Mouse (Mus musculus) limb, embryonic 11.5 days (tissue): ENCODE results near the gene Vdr. TPM values are rescaled to one million over a fixed set of nuclear protein-coding genes. Genes with fewer than 3 reads are reported as not detected.

Experiments
- ATAC-seq: fragments of 200-750 bp; cut with Nextera tagmentation; 2 replicates; pipeline ENCODE4 v1.8.0; 2017; ENCODE audit warnings: low read depth; ENCODE audit not compliant: insufficient number of reproducible peaks, low FRiP score, low TSS enrichment
- DNase-seq: peaks from one replicate; pipeline ENCODE4 v3.0.0-alpha.2; 2015; ENCODE audit warnings: low spot score
- H3K27ac ChIP-seq: fragments of 300-500 bp; sonication (generic); replicated peaks from 2 replicates; pipeline ENCODE4 v1.5.1; 2014; ENCODE audit warnings: low read depth, mild to moderate bottlenecking, low read length
- H3K27me3 ChIP-seq: fragments of 300-500 bp; sonication (generic); 2 replicates; pipeline ENCODE4 v1.6.1; 2014; ENCODE audit warnings: mild to moderate bottlenecking, low read length, mixed read lengths; ENCODE audit not compliant: control insufficient read depth, insufficient read depth
- H3K36me3 ChIP-seq: fragments of 300-500 bp; sonication (generic); 2 replicates; pipeline ENCODE4 v1.6.1; 2014; ENCODE audit warnings: mild to moderate bottlenecking, low read length, moderate library complexity, mixed read lengths; ENCODE audit not compliant: control insufficient read depth, insufficient read depth
- H3K4me1 ChIP-seq: fragments of 300-500 bp; sonication (generic); 2 replicates; pipeline ENCODE4 v1.6.1; 2014; ENCODE audit warnings: low read length, mixed read lengths; ENCODE audit not compliant: control insufficient read depth, insufficient read depth
- H3K4me2 ChIP-seq: fragments of 300-500 bp; sonication (generic); 2 replicates; pipeline ENCODE4 v1.6.1; 2014; ENCODE audit warnings: low read depth, mild to moderate bottlenecking, moderate library complexity; ENCODE audit not compliant: severe bottlenecking
- H3K4me3 ChIP-seq: fragments of 300-500 bp; sonication (generic); 2 replicates; pipeline ENCODE4 v1.5.1; 2014; ENCODE audit warnings: low read depth, low read length
- H3K9ac ChIP-seq: fragments of 300-500 bp; sonication (generic); 2 replicates; pipeline ENCODE4 v1.6.1; 2014; ENCODE audit warnings: mild to moderate bottlenecking, low read length
- H3K9me3 ChIP-seq: fragments of 300-500 bp; sonication (generic); 2 replicates; pipeline ENCODE4 v1.6.1; 2016; ENCODE audit warnings: low read length; ENCODE audit not compliant: control insufficient read depth
- WGBS: fragments of 180-500 bp; shearing (Covaris S2); extraction: QIAGEN DNeasy Blood & Tissue Kit; methylation state at CpG from one replicate; pipeline ENCODE4 v1.1.7; 2014; 5-methylcytosine and 5-hydroxymethylcytosine counted together
- polyA plus RNA-seq: library from polyadenylated mRNA; unstranded; fragments of >200 nt; fragmentation: Nextera tagmentation; extraction: Ambion mirVana; gene quantifications from 2 replicates; pipeline ENCODE4 v1.2.1, GENCODE M21; 2014

The Vdr gene
- polyA plus RNA-seq, 1 experiment from 2014 or later = 0.25 TPM

GRCm38 (mm10) chr15:97948720-97949119 lies 38.3 kb upstream of the Vdr start:
- no peak for ATAC-seq
- no peaks in the 10 kb centered on the region for H3K27me3 ChIP-seq
- H3K9ac ChIP-seq = no peak overlapping the region
- H3K4me2 ChIP-seq = no peak overlapping the region
- no peak overlapping the region for H3K4me3 ChIP-seq
- H3K4me1 ChIP-seq = peaks cover 4% of the 10 kb centered on the region
- DNase-seq = no peak
- H3K36me3 ChIP-seq = no peaks in the 10 kb centered on the region
- no peaks in the 10 kb centered on the region for H3K9me3 ChIP-seq
- no peak overlapping the region for H3K27ac ChIP-seq
- 36% methylated on average over 7 of the region's 7 CpGs for WGBS

- 69% methylated on average over 11 of the region's 11 CpGs for WGBS
Observed at GRCm38 (mm10) chr15:97945656-97946315, 35.4 kb upstream of the Vdr start.

GRCm38 (mm10) chr15:97944919-97945574 lies 34.6 kb upstream of the Vdr start:
- no peaks in the 10 kb centered on the region for H3K27me3 ChIP-seq
- H3K4me2 ChIP-seq = no peak overlapping the region
- DNase-seq = no peak

More at GRCm38 (mm10) chr15:97945656-97946315, 35.4 kb upstream of the Vdr start:
- Histone ChIP-seq H3K4me2 (no peak overlapping the region), H3K9me3 (no peaks in the 10 kb centered on the region), H3K9ac (no peak overlapping the region), H3K4me3 (no peak overlapping the region), H3K27me3 (no peaks in the 10 kb centered on the region), H3K36me3 (no peaks in the 10 kb centered on the region), H3K27ac (no peak overlapping the region), H3K4me1 (no peaks in the 10 kb centered on the region)
- DNase-seq (no peak), ATAC-seq (no peak)

GRCm38 (mm10) chr15:97943356-97943755 lies 32.9 kb upstream of the Vdr start:
- DNase-seq (no peak), ATAC-seq (no peak)
- Histone ChIP-seq H3K9me3 (no peaks in the 10 kb centered on the region), H3K4me1 (no peaks in the 10 kb centered on the region), H3K4me3 (no peak overlapping the region), H3K9ac (no peak overlapping the region), H3K27me3 (no peaks in the 10 kb centered on the region), H3K27ac (no peak overlapping the region), H3K4me2 (no peak overlapping the region), H3K36me3 (no peaks in the 10 kb centered on the region)
- WGBS = 91% methylated on average over 8 of the region's 8 CpGs

More at GRCm38 (mm10) chr15:97944919-97945574, 34.6 kb upstream of the Vdr start:
- Histone ChIP-seq H3K36me3 (no peaks in the 10 kb centered on the region), H3K9ac (no peak overlapping the region), H3K4me3 (no peak overlapping the region), H3K27ac (no peak overlapping the region), H3K4me1 (no peaks in the 10 kb centered on the region), H3K9me3 (no peaks in the 10 kb centered on the region)
- no peak for ATAC-seq
- WGBS = 68% methylated on average over 11 of the region's 11 CpGs

GRCm38 (mm10) chr15:97942538-97942937 lies 32.1 kb upstream of the Vdr start:
- H3K9me3 ChIP-seq = no peaks in the 10 kb centered on the region

GRCm38 (mm10) chr15:97941306-97941705 lies 30.9 kb upstream of the Vdr start:
- H3K9ac ChIP-seq = no peak overlapping the region
- WGBS = 91% methylated on average over 2 of the region's 2 CpGs
- no peak overlapping the region for H3K4me2 ChIP-seq
- no peaks in the 10 kb centered on the region for H3K36me3 ChIP-seq
- H3K4me1 ChIP-seq = no peaks in the 10 kb centered on the region
- H3K27ac ChIP-seq = no peak overlapping the region
- DNase-seq (no peak), ATAC-seq (no peak)
- no peaks in the 10 kb centered on the region for H3K27me3 ChIP-seq
- H3K9me3 ChIP-seq = no peaks in the 10 kb centered on the region
- no peak overlapping the region for H3K4me3 ChIP-seq

More at GRCm38 (mm10) chr15:97942538-97942937, 32.1 kb upstream of the Vdr start:
- Histone ChIP-seq H3K36me3 (no peaks in the 10 kb centered on the region), H3K9ac (no peak overlapping the region), H3K4me2 (no peak overlapping the region), H3K4me3 (no peak overlapping the region), H3K27me3 (no peaks in the 10 kb centered on the region), H3K27ac (no peak overlapping the region), H3K4me1 (no peaks in the 10 kb centered on the region)
- 90% methylated on average over 8 of the region's 8 CpGs for WGBS
- ATAC-seq (no peak), DNase-seq (no peak)

- Histone ChIP-seq H3K4me1 (no peaks in the 10 kb centered on the region), H3K4me2 (no peak overlapping the region), H3K27ac (no peak overlapping the region), H3K36me3 (no peaks in the 10 kb centered on the region), H3K9me3 (no peaks in the 10 kb centered on the region), H3K9ac (no peak overlapping the region), H3K27me3 (no peaks in the 10 kb centered on the region), H3K4me3 (no peak overlapping the region)
- no peak for ATAC-seq
- DNase-seq = no peak
- 82% methylated on average over 2 of the region's 2 CpGs for WGBS
Observed at GRCm38 (mm10) chr15:97940088-97940487, 29.7 kb upstream of the Vdr start.

- Histone ChIP-seq H3K4me3 (no peak overlapping the region), H3K9me3 (no peaks in the 10 kb centered on the region), H3K4me2 (no peak overlapping the region), H3K36me3 (no peaks in the 10 kb centered on the region), H3K9ac (no peak overlapping the region), H3K27me3 (no peaks in the 10 kb centered on the region), H3K27ac (no peak overlapping the region), H3K4me1 (no peaks in the 10 kb centered on the region)
- ATAC-seq (no peak), DNase-seq (no peak)
- 73% methylated on average over 6 of the region's 6 CpGs for WGBS
Observed at GRCm38 (mm10) chr15:97938580-97938979, 28.1 kb upstream of the Vdr start.
